Mouse (Mus musculus) erythroblast, adult 5-6 weeks (primary cell): Measurements from ENCODE around the gene Edc3. TPM values are rescaled to one million over a fixed set of nuclear protein-coding genes. Genes with fewer than 3 reads are reported as not detected.

Experiments
- ATAC-seq: replicated peaks from 2 replicates; pipeline ENCODE4 v1.8.0; 2016; ENCODE audit warnings: moderate number of reproducible peaks, mild to moderate bottlenecking, moderate TSS enrichment, inconsistent platforms; ENCODE audit not compliant: poor library complexity, low FRiP score, severe bottlenecking
- total RNA-seq, 2 experiments: library from RNA; stranded (forward) in 1 of 2; stranded (reverse) in 1 of 2; fragments of 150-400 nt in 1 of 2; fragments of 200-764, 138-1000 nt in 1 of 2; gene quantifications; 2 replicates each; pipeline versions ENCODE4 v1.2.3 to v1.2.4; 2015 to 2017; ENCODE audit warnings: low replicate concordance in 2 of 2

Edc3 gene
- total RNA-seq, 2 experiments from 2014 or later = 1.5 to 3.3 TPM

DNA sequence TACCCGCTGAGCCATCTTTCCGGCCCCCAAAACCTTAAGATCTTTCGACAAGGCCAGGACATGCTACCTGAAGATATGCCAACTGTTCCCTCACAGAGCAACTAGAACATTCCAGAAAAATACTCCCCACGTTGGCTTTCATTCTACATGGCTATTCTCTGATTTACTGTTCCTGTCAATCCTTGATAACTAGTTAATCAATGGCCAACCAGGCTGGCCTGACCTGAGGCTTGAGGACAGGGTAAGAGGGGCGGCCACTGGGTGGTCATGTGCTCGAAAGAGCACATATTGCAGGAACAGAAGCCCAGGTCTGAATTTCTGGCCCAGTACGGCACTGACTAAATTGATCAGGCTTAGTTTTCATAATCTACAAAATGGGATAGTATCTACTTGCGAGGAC lies 89.1 kb downstream of the Edc3 start:
- ATAC-seq = no peak

DNA sequence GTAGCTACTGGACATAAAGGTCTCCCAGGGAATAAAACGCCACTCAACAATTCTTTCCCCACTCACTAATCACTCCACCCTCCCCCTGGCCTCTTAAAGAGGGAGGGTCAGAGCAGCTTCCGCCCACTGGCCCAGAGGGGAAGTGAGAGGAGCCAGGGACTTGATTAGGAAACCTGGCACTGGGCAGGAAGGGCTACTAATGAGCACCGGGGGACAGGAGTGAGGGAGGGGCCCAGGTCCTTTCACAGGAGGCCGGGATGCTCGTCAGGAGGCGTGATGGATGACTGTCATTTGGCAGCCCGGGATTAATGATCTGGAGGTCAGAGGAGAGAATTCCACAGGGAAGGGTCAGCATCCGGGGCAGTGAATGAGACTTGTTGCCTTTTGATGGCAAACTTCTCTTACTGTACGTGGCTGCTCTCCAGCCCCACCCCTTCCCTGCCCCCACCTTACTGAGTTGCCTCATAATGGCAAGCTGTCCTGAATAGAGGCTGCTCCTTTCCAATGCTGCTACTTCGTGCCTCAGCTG lies 90.4 kb downstream of the Edc3 start:
- ATAC-seq = no peak

DNA sequence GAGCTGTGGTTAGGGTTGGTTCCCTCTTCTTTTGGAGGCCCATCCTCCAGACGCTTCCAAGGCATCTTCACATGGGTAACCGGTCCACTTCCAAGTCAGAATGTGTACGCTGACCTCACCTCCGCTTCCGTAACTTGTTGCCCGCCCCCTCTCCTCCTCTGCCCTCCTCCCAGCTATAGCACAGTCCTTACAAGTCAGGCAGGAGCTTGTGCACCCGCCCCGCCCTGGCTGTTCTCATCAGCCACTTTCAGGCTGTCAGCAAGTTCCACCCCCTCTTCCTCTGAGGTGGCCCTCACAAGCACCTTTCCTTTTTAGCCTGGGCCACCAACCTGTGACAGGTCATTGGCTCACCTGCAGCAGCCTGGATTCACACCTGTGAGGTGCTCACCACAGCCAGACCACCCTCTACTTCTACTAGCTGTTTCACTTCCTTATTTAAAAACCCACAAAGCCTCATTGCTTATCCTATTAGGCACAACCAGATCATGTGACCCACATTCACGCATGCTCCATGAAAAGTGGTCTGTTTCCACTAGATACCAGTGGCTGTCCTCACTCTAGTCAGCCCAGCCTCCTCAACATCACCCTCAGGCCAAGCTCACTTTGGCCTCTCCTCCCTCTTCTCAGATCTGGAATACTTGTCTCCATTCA lies 92.1 kb downstream of the Edc3 start:
- ATAC-seq = 0 out of 2 replicates have a peak, but pooled peaks have one; percentile 16

Other genes starting within 250 kb of the Edc3 start
- 1.0 TPM in 1 of 2 replicates, not detected in the other for gene Scamp5, start 240.5 kb upstream of the Edc3 start, total RNA-seq (2015; ENCODE audit: low replicate concordance)
- 0.14 and 0.17 TPM in 2 replicates for gene Scamp5, start 240.5 kb upstream of the Edc3 start, total RNA-seq (2017; ENCODE audit: low replicate concordance)
- gene Rpp25, start 204.5 kb upstream of the Edc3 start, total RNA-seq (2015; ENCODE audit: low replicate concordance) = not detected in 2 replicates
- not detected in 2 replicates for gene Rpp25, start 204.5 kb upstream of the Edc3 start, total RNA-seq (2017; ENCODE audit: low replicate concordance)
- gene Cox5a, start 187.3 kb upstream of the Edc3 start, total RNA-seq (2015; ENCODE audit: low replicate concordance) = 134 and 146 TPM in 2 replicates
- gene Cox5a, start 187.3 kb upstream of the Edc3 start, total RNA-seq (2017; ENCODE audit: low replicate concordance) = 23.7 and 45.9 TPM in 2 replicates
- gene Fam219b, start 171.0 kb upstream of the Edc3 start, total RNA-seq (2015; ENCODE audit: low replicate concordance) = 0.19 and 0.42 TPM in 2 replicates
- gene Fam219b, start 171.0 kb upstream of the Edc3 start, total RNA-seq (2017; ENCODE audit: low replicate concordance) = 4.2 and 4.7 TPM in 2 replicates
- gene Mpi, start 155.8 kb upstream of the Edc3 start, total RNA-seq (2015; ENCODE audit: low replicate concordance) = 2.7 and 12.9 TPM in 2 replicates
- 2.8 and 5.9 TPM in 2 replicates for gene Mpi, start 155.8 kb upstream of the Edc3 start, total RNA-seq (2017; ENCODE audit: low replicate concordance)
- gene Scamp2, start 147.6 kb upstream of the Edc3 start, total RNA-seq (2015; ENCODE audit: low replicate concordance) = 25.4 and 27.0 TPM in 2 replicates
- gene Scamp2, start 147.6 kb upstream of the Edc3 start, total RNA-seq (2017; ENCODE audit: low replicate concordance) = 13.1 and 13.7 TPM in 2 replicates
- gene Ulk3, start 119.1 kb upstream of the Edc3 start, total RNA-seq (2015; ENCODE audit: low replicate concordance) = 1.5 TPM in 1 of 2 replicates, not detected in the other
- 0.28 TPM in 1 of 2 replicates, not detected in the other for gene Ulk3, start 119.1 kb upstream of the Edc3 start, total RNA-seq (2017; ENCODE audit: low replicate concordance)
- not detected in 2 replicates for gene Cplx3, start 102.3 kb upstream of the Edc3 start, total RNA-seq (2015; ENCODE audit: low replicate concordance)
- 0.34 TPM in 1 of 2 replicates, not detected in the other for gene Cplx3, start 102.3 kb upstream of the Edc3 start, total RNA-seq (2017; ENCODE audit: low replicate concordance)
- gene Lman1l, start 87.8 kb upstream of the Edc3 start, total RNA-seq (2015; ENCODE audit: low replicate concordance) = not detected in 2 replicates
- not detected in 2 replicates for gene Lman1l, start 87.8 kb upstream of the Edc3 start, total RNA-seq (2017; ENCODE audit: low replicate concordance)
- gene Csk, start 54.9 kb upstream of the Edc3 start, total RNA-seq (2015; ENCODE audit: low replicate concordance) = 31.6 and 44.6 TPM in 2 replicates
- gene Csk, start 54.9 kb upstream of the Edc3 start, total RNA-seq (2017; ENCODE audit: low replicate concordance) = 12.1 and 40.8 TPM in 2 replicates
- not detected in 2 replicates for gene Cyp1a2, start 24.8 kb upstream of the Edc3 start, total RNA-seq (2015; ENCODE audit: low replicate concordance)
- not detected in 2 replicates for gene Cyp1a2, start 24.8 kb upstream of the Edc3 start, total RNA-seq (2017; ENCODE audit: low replicate concordance)
- gene Cyp1a1, start 20.6 kb upstream of the Edc3 start, total RNA-seq (2015; ENCODE audit: low replicate concordance) = not detected in 2 replicates
- gene Cyp1a1, start 20.6 kb upstream of the Edc3 start, total RNA-seq (2017; ENCODE audit: low replicate concordance) = not detected in 2 replicates
- 234 and 296 TPM in 2 replicates for gene Clk3, start 57.3 kb downstream of the Edc3 start, total RNA-seq (2015; ENCODE audit: low replicate concordance)
- gene Clk3, start 57.3 kb downstream of the Edc3 start, total RNA-seq (2017; ENCODE audit: low replicate concordance) = 403 and 420 TPM in 2 replicates
- gene Arid3b, start 128.3 kb downstream of the Edc3 start, total RNA-seq (2015; ENCODE audit: low replicate concordance) = 1.9 and 4.6 TPM in 2 replicates
- gene Arid3b, start 128.3 kb downstream of the Edc3 start, total RNA-seq (2017; ENCODE audit: low replicate concordance) = 2.5 TPM in 2 replicates
- gene Ubl7, start 202.4 kb downstream of the Edc3 start, total RNA-seq (2015; ENCODE audit: low replicate concordance) = 57.6 and 61.0 TPM in 2 replicates
- 37.5 and 42.4 TPM in 2 replicates for gene Ubl7, start 202.4 kb downstream of the Edc3 start, total RNA-seq (2017; ENCODE audit: low replicate concordance)
- 0.84 TPM in 1 of 2 replicates, not detected in the other for gene Sema7a, start 231.6 kb downstream of the Edc3 start, total RNA-seq (2015; ENCODE audit: low replicate concordance)
- gene Sema7a, start 231.6 kb downstream of the Edc3 start, total RNA-seq (2017; ENCODE audit: low replicate concordance) = 1.1 TPM in 1 of 2 replicates, not detected in the other